Mouse (Mus musculus) NIH3T3 (cell line): ENCODE measurements around the gene Gm49486.
A peak's percentile ranks its signal among the peaks of the same experiment; 100 is the strongest.
"Not testable (repeated sequence)": the region's sequence is repeated elsewhere in the genome, so short reads cannot be mapped to it uniquely, and the experiment has no call there.

Experiments
- DNase-seq: peaks from one replicate; pipeline ENCODE4 v3.0.0-alpha.2; 2012; ENCODE audit warnings: low read depth

Gm49486 gene

DNA sequence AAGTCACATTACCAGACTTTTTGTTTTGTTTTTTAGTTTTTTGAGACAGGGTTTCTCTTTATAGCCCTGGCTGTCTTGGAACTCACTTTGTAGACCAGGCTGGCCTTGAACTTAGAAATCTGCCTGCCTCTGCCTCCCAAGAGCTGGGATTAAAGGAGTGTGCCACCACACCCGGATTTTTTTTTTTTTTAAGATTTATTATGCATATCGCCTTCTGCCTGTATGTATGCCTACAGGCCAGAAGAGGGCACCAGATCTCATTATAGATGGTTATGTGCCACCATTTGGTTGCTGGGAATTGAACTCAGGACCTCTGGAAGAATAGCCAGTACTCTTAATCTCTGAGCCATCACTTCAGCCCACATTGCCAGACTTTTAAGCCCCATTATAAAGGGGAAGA, 3.4 kb upstream of the Gm49486 start:
- not testable (repeated sequence) for DNase-seq

DNA sequence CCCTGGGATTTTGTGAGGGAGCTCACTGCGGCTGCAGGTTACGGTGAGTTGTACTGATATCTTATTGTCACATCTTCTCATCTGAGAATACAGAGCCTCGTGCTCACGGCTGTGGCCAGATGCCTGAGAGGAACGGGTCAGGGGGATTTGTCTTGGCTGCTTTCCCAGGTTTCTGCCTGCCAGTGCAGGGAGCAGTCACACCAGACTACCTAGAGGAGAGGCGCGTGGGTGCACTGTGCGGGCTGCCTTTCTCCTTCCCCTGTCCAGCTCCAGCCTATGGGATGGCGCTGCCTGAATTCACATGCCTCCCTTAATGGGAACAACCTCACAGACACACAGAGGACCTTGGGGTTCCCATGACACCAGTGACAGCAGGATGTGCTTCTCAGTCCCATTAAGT, 6.1 kb downstream of the Gm49486 start:
- no peak for DNase-seq

DNA sequence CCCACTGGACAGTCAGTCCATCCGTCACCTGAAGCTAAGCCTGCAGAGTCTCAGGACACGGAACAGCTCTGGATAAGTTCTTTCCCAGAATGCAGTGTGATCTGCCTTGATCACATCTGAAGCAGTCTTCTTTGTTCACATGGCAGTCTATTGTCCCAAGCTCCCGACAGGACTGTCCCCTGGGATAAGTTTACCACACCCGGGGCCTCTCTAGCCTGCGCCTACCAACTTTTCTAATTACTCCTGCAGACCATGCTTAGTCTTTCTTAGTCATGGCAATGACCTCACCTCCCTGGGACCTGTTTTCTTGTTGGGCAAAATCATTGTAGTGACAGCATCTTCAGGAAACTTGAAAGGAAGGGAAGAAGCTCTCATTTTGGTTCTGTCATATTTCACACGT, 8.8 kb downstream of the Gm49486 start:
- DNase-seq, result no peak

DNA sequence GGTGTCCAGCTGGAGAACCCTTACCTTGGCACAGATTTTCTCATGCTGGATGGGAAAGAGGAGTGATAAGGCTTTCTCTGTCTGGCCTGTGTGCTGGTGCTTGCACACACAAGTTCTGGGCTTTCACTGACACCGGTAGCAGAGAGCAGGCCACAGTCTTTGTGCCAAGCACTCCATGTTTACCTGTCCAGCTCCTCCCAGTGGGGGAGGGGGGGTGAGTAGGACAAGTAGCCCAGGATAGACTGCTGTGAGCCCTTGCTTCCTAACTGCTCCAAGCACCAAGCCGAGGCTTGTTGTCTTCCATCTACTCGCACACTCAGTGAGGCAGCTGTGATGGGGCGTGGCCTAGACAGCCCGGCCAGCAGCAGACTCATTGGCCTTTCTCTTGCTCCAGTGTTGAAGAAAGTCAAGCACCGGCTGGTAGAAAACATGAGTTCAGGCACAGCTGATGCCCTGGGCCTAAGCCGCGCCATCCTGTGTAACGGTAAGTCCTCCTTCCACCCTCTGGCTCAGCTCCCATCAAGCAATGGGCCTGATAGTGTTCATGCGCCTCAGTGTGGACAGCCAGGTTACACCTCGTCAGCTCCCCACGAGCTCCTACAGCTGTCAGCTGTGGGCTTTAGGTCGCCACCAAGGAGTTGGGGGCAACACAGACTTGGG, 13.5 kb downstream of the Gm49486 start:
- peak; percentile 11 for DNase-seq

DNA sequence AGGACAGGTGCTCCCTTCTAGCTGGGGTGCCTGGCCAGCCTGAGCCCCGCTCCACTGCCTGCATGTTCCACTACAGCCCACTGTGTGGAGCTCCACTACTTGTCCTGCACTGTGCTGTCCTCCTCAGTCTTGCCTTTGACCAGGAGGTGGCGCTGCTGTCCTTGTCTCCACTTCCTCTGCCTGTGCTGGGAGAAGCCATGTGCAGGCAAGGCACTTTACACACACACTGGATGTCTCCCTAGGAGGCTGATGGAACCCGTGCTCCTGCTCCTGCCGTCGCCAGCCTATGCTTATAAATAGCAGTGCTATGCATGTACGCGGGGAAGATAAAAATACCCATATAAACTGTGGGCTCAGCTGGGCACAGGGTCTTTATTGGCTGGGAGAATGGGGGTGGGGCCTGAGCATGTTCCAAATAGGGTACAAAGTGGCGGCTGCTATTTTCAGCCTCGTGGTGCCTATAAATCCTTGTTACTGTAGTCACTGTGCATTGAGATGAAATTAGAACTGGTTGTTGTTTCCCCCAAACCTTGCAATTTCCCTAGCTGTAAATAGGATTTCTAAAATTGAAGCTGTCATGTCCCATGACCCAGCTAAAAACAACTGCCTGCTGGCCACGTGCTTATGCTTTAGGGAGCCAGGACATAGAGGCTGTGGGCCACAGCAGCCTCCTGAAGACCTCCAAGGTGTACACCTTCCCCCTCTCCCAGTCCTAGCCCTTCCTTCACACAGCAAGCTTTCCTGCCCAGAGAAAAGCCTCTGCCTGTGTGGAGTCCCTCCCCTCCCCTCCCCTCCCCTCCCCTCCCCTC, 14.2 kb downstream of the Gm49486 start:
- DNase-seq, result peak; percentile 98

DNA sequence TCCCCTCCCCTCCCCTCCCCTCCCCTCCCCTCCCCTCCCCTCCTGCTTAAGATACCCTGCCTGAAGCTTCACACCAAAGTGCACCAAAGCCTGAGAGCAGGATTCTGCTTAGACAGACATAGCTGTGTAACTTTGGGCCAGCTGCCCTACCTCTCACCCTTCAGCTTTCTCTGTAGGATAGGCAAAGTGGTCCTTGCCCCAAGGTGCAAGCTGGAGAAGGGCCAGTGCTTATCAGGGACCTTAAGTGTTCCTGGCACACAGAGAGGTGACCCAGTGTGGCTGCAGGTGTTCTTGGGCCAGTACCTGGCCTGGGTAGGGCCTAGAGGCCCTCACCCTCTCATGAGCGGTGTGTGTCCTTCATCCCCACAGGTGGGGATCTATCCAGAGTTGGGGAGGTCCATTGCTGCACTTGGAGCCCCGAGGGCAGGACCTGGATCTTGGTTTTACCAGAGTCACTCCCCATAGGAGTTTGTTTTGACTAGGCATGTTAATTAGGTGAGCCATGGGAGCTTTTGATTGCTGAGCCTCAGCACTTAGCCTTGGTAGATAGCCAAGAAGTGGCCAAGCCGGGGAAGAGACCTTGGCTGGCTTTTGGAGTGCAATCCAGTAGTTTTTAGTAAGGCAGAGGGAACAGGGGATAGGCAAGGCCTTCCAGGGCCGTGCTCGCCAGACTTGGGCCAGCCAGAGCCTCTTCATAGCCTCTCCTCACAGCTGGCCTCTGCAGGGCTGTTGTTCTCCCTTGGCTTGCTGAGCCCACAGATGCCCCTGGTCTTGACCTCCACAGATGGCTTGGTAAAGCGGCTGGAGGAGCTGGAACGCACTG, 15.1 kb downstream of the Gm49486 start:
- no peak for DNase-seq

DNA sequence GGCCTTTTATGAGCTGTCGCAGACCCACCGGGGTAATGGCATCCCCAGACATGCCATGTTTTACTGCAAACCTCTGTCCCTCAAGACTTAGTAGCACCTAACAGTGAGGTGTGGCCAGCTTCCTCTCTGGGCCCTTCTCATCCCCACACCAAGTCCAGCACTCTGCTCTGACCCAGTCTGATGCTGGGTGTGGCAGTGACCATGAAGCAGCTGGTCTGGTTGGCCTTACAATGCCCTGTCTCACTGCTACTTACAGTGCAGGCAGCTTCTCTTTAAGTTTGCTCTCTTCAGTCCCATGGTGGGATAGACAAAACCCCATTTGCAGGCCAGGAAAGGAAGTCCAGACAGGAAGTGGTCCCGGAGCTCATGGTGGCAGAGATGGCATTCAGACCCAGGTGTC, 16.1 kb downstream of the Gm49486 start:
- DNase-seq, result no peak

DNA sequence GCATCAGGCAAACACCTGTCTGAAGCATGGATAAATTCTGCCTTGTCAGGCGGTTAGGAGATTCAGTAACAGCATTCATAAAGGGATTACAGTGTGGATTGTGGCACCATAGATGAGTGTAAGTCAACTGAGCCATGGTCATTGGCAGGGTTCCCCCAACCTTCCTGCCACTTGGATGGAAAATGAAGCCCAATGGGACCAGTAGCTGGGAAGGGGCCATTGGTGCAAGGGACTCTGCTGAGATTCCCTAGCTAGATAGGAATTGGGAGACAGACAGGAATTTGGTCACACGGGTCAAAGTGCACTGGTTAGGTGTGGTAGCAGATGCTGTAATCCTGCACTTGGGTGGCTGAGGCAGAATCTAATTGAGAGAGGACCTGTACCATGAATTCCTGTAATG, 21.0 kb downstream of the Gm49486 start:
- DNase-seq, result no peak

DNA sequence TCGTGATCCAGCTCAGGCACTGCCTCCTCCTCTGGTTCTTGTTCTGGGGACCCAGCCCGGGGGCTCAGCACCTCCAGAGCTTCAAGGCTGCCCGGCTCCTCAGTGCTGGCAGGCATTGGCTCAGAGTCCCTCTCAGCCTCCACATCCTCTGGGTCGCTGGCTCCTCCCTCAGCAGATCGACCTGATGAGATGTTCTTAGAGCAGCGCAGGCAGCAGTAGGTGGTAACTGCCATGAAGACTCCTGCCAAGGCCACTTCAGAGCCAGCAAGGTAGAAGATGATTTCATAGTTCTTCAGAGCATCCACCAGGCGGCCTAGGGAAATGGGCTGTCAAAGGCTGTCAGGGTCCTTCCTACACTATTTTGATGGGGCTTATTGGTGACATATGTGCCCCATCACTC, 22.0 kb downstream of the Gm49486 start:
- no peak for DNase-seq

DNA sequence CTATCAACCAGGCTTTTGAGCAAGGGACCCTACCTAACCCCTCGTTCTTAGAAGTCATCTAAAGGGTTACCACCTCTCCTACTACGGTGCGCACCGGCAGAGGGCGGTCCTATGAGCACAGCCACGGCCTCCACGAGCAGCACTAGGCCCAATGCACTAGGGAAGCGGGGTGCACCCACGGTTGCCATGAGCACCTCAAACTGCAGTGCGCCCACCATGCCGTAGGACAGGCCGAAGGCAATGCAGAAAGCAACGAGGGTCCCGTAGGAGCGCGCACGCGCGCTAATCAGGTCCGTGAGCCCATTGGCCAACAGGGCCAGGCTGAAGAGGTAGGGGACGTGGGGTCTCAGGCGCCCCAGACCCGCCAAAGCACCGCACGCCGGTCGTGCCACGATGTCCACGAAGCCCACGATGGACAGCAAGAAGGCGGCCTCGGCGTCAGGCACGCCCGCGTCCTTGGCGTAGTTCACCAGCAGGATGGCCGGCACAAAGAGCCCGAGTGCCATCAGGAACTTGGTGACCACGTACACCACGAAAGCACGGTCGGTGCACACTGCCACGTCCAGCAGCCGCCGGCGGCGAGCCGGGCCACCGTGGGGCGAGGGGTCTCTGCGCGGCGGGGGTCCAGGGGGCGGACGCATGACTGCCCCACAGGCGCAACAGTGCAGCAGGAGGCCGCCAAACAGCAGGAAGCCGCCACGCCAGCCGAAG, 22.7 kb downstream of the Gm49486 start:
- no peak for DNase-seq

DNA sequence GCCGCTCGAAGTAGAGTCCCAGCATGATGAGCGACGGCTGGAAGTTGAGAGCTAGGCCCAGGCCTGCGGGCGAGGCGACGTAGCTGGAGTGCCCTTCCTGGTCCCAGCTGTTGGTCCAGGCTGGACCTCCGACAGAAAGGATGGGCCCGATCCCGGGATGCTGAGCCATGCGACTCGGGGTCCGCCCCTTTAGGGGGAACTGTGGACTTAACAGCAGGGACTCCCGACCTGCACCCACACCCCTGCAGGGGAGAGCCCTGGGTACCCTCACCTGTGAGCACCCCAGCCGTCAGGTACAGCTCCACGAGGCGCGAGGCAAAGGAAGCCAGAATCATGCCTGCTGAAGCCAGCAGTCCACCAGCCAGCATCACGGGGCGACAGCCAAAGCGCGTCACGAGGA, 23.4 kb downstream of the Gm49486 start:
- DNase-seq, result no peak

DNA sequence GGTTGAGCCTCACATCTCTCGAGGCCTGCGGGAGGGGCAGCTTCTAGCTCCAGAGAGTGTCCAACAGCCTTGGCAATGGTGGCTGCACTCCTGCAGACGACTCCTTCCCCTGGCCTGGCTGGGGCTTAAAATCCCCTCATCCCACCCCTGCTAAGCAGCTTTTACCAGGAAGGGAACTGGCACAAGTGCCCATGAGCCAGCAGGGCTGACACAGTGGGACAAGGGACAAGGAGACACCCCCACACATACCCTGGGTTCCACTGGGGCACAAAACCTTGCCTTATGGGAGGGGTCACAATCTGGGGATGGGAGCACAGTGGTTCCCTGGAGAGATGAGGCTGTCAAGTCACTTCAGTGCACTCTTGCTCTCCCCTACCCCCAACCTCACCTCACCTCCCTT, 25.5 kb downstream of the Gm49486 start, which contains the start of gene Slc16a8:
TSS of gene Slc16a8 (minus strand) at position 101 of the 400 bp plus-strand sequence.
- no peak for DNase-seq

DNA sequence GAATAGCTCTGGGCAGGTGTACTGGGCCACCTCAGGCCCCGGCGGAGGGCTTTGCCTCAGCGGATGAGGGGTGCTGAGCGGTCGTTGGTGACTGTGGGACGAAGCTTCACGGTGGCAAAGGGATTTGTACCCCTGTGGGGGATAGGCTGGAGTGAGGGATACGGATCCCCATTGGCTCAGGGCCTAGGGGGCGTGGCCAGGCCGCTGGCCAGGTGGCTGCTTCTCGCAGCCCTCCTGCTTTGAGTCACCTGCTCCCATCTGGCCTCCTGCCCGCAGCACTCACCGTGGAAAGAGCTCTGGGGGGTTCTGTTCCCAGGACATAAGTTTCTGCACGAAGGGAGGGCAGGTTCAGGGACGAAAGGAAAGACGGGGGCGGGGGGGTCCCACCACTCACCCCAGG, 29.3 kb downstream of the Gm49486 start:
- peak; percentile 27 for DNase-seq

DNA sequence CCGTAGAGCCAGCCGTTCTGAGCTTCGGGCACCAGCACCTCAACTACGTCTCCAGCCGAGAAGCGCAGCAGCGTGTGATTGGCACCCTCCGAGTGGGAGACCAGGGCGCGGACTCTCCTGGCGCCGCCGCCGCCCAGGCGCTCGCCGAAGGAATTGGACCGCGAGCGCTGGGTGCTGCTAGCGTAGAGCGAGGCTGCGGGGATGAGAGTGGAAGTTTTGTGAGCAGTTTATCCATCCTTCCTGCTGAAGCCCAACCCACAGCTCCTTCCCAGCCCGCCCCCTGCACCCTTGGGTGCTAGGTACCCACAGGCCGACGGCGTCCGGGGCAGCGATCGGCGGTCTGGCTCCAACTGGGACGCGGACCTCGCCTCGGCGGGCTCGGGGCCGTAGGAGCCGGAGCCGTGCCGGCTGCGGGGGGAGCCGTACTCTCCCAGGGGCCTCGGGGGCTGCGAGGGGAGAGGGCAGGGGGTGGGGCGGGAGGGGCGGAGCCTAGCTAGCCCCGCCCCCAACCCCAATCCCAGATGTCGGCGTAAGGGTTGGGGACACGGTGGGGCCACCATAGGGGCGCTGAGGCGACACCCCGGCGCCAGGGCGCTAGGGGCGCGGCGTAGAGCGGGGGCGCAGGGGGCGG, 32.0 kb downstream of the Gm49486 start:
- DNase-seq, result no peak

DNA sequence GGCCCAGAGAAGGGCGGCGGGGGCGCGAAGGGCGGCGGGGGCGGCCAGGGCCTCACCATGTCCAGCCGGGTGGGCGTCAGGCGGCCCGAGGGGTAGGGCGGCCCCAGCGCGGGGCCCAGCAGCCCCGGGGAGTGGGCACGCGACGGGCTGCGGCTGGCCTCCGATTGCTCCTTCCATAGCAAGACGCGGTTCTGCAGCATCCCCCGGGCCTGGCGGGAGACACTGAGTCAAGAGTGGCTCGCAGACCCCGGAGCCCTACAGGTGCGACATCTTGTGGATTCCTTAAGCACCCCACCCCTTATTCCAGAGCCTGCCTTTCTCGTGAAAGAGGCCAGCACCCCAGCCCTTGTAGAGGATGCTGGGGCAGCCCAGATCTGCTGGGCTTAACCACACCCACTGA, 32.6 kb downstream of the Gm49486 start:
- no peak for DNase-seq

DNA sequence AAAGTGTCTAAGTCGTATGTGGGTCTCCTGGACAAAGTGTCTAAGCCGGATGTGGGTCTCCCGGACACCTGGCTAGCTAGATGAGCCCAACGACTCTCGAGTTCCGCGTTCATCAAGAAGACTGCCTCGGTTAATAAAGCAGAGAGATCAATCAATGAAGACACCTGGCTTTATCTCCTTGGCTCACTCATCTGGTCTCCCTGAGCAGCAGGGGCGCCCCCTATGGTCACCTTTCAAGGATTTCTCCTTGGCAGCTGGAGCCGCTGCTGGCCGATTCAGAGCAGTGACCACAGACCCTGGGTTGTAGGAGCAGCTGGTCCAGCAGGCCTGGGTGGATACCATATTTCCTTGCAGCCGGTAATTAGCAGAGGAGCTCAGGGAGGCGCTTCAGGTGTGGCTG, 33.2 kb downstream of the Gm49486 start:
- no peak for DNase-seq

DNA sequence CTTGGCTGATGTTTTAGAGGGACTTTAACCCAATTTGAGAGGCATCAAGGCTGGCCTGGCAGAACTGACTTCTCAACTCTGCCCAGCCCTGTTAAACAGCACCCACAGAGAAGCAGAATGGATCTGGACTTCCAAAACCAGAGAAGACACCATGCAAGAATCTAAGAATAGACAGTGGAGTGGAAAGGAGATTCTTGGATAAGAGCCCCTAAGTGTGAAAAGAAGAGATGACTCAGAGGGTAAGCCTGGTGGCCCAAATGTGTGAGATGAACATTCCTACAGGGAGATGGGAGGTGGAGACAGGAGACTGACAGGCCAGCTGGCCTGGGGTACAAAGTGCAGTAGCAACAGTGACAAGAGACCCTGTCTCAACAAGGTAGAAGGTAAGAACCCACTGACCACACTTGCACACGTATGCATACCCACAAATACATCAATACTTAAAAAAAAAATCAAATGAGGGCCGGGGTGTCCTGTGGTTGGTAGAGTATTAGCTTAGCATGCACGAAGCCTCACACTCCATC, 33.7 kb downstream of the Gm49486 start:
- DNase-seq, result no peak

DNA sequence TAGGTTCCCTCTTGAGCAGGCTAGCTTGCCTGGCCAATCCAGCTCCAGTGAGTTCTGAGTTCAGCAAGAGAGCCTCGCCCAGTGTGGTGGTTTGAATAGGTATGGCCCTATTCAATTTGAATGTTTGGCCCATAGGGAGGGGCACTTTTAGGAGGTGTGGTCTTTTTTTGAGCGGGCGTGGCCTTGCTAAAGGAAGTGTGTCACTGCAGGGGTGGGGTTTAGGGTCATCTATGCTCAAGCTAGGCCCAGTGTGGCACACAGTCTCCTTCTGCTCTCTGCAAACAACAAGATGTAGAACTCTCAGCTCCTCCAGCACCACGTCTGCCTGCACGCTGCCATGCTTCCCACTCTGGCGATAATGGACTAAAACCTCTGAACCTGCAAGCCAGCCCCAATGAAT, 34.5 kb downstream of the Gm49486 start:
- DNase-seq, result no peak

DNA sequence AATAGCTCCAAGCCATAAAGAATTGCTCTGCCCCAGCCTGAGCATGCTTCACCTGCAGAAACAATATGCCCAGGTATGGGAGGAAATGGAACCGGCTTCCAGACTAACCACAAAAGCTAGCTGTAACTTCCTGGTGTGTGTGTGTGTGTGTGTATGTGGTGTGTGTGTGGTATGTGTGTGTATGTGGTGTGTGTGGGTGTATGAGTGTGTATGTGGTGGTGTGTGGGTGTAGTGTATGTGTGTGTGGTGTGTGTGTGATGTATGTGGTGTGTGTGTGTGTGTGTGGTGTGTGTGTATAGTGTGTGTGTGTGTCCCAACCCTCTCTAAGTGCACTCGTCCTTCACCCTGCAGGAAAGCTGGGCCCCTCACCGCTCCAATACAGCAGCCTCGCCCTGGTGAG, 36.2 kb downstream of the Gm49486 start:
- no peak for DNase-seq

DNA sequence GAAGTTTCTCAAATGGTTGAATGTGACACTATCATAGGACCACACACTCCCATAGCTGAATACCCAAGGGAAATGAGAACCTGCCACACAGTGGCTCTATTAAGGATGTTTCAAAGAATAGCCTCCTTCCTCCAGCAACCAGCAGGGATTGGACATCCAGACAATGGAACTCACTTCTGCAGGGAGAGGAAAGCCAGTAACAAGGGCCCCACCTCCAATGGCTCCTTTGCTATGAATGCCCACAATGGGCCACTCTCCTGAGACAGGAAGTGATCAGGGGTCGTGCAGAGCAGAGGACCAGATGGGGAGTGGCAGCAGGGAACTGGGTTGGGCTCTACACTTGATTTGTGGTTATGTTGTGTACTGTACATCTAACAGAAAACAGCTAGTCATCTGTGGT, 39.3 kb downstream of the Gm49486 start:
- no peak for DNase-seq

DNA sequence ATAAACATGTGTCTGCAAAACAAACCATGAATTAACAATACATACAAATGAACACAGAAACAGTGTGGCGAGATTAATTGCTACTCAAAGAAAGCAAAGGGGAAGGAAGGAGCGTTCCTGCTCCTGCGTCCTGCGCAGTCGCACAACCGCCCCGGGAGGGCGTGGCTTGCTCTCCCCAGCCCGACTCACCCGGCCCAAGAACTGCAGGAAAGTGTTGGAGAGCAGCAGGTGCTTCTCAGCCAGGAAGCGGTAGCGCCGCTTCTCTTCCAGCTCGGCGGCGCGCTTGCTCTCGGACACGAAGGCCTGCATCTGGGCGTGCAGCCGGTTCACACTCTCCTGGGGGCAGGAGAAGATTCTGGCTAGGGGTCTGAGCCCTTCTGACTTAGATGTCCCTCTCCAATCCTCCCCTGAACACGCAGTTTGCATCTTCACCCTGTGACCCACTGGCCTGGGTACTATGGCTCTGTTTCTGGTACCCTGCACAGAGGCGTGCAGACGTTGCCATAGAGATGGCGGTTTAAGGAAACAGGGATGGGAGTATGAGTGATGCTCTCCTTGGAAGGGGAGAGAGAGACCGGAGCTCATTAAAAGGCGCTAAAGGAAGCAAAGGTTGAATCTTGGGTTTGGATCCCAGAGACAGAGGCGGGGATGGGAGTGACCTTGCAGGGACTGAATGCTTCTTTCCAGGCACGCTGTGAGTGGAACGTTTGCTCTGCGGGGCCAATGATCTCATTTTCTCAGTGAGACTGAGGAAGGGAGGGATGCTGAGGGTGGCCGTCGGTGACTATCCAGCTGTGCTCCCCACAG, 41.3 kb downstream of the Gm49486 start:
- DNase-seq, result peak; percentile 27
